Mouse (Mus musculus) midbrain, embryonic 14.5 days (tissue): ENCODE measurements around the gene Htr1a. TPM values are rescaled to one million over a fixed set of nuclear protein-coding genes. Genes with fewer than 3 reads are reported as not detected.
A peak's percentile ranks its signal among the peaks of the same experiment; 100 is the strongest.

Experiments
- ATAC-seq: fragments of 200-750 bp; cut with Nextera tagmentation; 2 replicates; pipeline ENCODE4 v1.8.0; 2017; ENCODE audit warnings: moderate number of reproducible peaks, moderate library complexity; ENCODE audit not compliant: low FRiP score, low TSS enrichment
- DNase-seq: peaks from one replicate; pipeline ENCODE4 v3.0.0-alpha.2; 2015
- H3K27ac ChIP-seq: fragments of 300-500 bp; sonication (generic); replicated peaks from 2 replicates; pipeline ENCODE4 v1.5.1; 2014; ENCODE audit warnings: mild to moderate bottlenecking, low read depth, low read length, moderate library complexity
- H3K27me3 ChIP-seq: fragments of 300-500 bp; sonication (generic); 2 replicates; pipeline ENCODE4 v1.6.1; 2014; ENCODE audit warnings: low read length, control low read depth, mixed read lengths; ENCODE audit not compliant: control insufficient read depth, insufficient read depth
- H3K36me3 ChIP-seq: fragments of 300-500 bp; sonication (generic); 2 replicates; pipeline ENCODE4 v1.6.1; 2014; ENCODE audit warnings: low read length, control low read depth; ENCODE audit not compliant: control insufficient read depth, insufficient read depth
- H3K4me1 ChIP-seq: fragments of 300-500 bp; sonication (generic); 2 replicates; pipeline ENCODE4 v1.6.1; 2014; ENCODE audit warnings: mild to moderate bottlenecking, antibody characterized with exemption, low read length, control low read depth; ENCODE audit not compliant: control insufficient read depth, insufficient read depth
- H3K4me2 ChIP-seq: fragments of 300-500 bp; sonication (generic); 2 replicates; pipeline ENCODE4 v1.6.1; 2014; ENCODE audit warnings: mild to moderate bottlenecking, low read length, moderate library complexity
- H3K4me3 ChIP-seq: fragments of 300-500 bp; sonication (generic); replicated peaks from 2 replicates; pipeline ENCODE4 v1.5.1; 2014; ENCODE audit warnings: low read depth, low read length
- H3K9ac ChIP-seq: fragments of 300-500 bp; sonication (generic); replicated peaks from 2 replicates; pipeline ENCODE4 v1.6.1; 2014; ENCODE audit warnings: mild to moderate bottlenecking, low read length, moderate library complexity
- H3K9me3 ChIP-seq: fragments of 300-500 bp; sonication (generic); 2 replicates; pipeline ENCODE4 v1.6.1; 2016; ENCODE audit warnings: low read length, control low read depth, mixed read lengths; ENCODE audit not compliant: control insufficient read depth
- WGBS: fragments of 180-500 bp; shearing (Covaris S2); extraction: QIAGEN DNeasy Blood & Tissue Kit; methylation state at CpG from one replicate; pipeline ENCODE4 v1.1.7; 2014; 5-methylcytosine and 5-hydroxymethylcytosine counted together
- polyA plus RNA-seq: library from polyadenylated mRNA; unstranded; fragments of >200 nt; fragmentation: Nextera tagmentation; extraction: Ambion mirVana; gene quantifications from 2 replicates; pipeline ENCODE4 v1.2.1, GENCODE M21; 2014

Gene Htr1a
- 1.9 and 2.4 TPM in 2 replicates for polyA plus RNA-seq

DNA sequence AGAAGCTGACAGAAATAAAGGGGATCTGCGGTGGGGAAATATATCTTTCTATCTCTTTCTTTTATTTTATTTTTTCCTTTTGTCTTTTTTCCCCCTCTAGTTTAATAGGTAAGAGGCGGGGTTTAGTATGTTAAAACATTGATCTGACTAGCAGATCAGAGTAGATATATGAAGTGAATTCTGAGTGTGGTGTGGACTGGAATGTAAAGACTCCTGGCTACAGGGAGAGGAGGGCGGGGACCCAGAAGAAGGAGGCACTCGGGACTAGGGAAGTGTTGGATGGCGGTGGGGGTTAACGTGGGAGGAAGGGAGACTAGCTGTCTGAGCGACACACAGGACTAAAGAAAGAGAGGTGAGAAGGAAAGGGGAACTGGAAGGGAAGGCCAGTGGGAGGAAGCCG is at the start of gene Htr1a:
Gene Htr1a, plus strand, starts transcription at position 301 of the 400 bp plus-strand sequence.
- Histone ChIP-seq H3K27me3 (peaks cover 37% of the 10 kb centered on the region), H3K9ac (peak within 1 kb of the TSS; percentile 26; the same call in 1 of the 2 replicates), H3K4me1 (no peaks in the 10 kb centered on the region), H3K9me3 (no peaks in the 10 kb centered on the region), H3K27ac (no peak within 1 kb of the TSS), H3K36me3 (no peaks in the 10 kb centered on the region), H3K4me3 (peak within 1 kb of the TSS; percentile 35), H3K4me2 (peak within 1 kb of the TSS; percentile 74)
- ATAC-seq, result no peak
- DNase-seq, result no peak
- 7% methylated on average over 8 of the region's 8 CpGs for WGBS

DNA sequence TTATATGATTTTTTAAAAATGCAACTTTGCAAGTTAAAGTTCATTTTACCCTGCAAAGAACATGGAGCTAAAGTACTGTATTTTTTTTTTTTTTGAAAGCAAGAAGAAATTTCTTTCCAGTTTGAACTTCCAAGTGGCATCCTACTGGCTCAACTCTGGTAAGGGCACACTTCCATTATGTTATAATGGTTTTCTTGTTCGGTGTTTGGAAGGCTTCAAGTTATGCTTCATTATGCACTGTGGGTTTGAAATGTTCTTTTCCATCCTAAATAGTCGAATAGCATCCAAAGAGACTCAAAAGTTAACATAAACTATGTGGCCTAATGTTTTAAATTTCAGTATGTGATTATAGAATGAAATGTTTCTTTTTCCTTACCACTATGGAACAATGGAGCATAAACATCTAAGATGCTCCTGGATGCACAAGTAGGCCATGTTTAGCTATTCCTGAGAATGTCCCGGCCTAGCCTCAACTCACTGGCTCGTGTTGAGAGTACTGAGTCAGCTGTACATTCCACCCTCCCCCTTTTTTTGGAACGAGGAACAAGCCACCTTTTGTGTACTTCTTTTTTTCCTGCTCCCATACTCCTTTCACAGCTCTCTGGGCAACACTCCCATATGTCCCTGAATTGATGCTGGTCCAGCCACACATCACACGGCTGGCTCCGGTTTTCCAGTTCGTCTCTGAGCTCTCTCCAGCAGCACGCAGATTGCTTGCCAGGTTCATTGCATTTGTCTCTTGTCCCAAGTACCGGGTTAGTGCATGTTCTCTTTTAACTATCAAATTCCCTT is 31.7 kb upstream of the Htr1a start:
- Histone ChIP-seq H3K4me1 (no peaks in the 10 kb centered on the region), H3K4me2 (no peak overlapping the region), H3K4me3 (no peak overlapping the region), H3K27ac (no peak overlapping the region), H3K27me3 (no peaks in the 10 kb centered on the region), H3K9me3 (no peaks in the 10 kb centered on the region), H3K36me3 (no peaks in the 10 kb centered on the region), H3K9ac (no peak overlapping the region)
- DNase-seq, result peak; percentile 41
- WGBS, result 84% methylated on average over 10 of the region's 10 CpGs
- ATAC-seq, result no peak

DNA sequence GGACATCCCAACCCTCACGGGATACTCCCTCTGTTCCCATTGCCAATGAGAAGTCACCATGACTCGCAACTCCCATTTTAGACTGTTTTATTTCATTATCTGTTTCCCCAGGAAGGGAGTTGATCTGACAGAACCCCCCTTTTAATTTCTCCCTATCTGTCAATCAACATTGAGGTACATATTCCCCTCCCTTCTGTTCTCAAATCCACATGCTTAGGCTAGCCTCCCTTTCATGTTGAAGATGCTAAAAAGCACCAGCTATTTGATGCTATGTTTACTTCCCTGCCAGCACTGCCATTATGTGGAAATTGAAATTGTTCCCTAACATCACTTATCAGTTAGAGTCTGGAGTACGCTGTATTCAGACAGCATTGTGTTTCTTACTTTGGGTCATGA is 31.1 kb upstream of the Htr1a start:
- H3K36me3 ChIP-seq, result no peaks in the 10 kb centered on the region
- 90% methylated on average over 3 of the region's 3 CpGs for WGBS
- H3K9ac ChIP-seq, result no peak overlapping the region
- H3K4me2 ChIP-seq, result no peak overlapping the region
- H3K27ac ChIP-seq, result no peak overlapping the region
- no peak for ATAC-seq
- DNase-seq, result no peak
- no peaks in the 10 kb centered on the region for H3K27me3 ChIP-seq
- H3K4me1 ChIP-seq, result no peaks in the 10 kb centered on the region
- H3K4me3 ChIP-seq, result no peak overlapping the region
- H3K9me3 ChIP-seq, result no peaks in the 10 kb centered on the region

DNA sequence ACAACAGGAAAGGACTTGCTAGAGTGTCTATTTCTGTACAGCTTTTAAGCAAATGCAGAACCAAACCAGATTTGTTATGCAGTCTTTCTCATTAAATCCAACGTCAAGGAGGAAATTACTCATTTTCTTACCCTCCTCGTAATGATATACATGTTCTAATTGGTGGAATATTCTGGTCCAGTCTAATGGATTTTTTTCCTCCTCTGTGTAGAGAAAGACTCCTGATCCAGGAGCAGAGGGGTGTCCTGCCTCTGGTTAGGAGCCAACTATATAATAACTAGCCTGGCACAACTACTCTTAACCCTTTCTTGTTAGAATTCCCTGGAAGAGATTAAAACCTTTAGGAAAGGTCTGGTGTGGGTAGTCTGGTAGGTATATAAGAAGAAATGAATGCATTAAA is 10.3 kb upstream of the Htr1a start:
- Histone ChIP-seq H3K9me3 (no peaks in the 10 kb centered on the region), H3K4me2 (no peak overlapping the region), H3K27me3 (no peaks in the 10 kb centered on the region), H3K4me1 (no peaks in the 10 kb centered on the region), H3K36me3 (no peaks in the 10 kb centered on the region), H3K9ac (no peak overlapping the region), H3K27ac (no peak overlapping the region), H3K4me3 (no peak overlapping the region)
- DNase-seq, result no peak
- ATAC-seq, result no peak
- WGBS, result 94% methylated on average over 2 of the region's 2 CpGs

DNA sequence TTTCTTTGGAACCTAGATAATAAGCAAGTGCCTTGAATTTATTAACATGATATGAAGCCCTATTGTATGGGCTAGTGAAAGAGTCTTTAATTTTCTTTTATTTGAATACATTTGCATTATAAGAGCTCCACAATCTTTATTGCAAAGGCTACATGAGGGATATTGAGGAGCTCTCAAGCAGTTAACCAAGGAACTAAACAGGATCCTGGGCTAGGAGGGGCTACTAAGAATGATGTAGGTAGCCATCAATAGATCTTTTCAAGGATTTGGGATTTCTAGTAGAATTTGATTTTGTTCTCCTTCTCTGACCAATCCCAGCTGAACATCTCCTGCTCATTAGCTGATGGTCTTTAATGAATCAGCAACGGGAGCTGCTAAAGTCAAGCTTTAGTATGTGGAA is 9.8 kb upstream of the Htr1a start:
- Histone ChIP-seq H3K4me3 (no peak overlapping the region), H3K27me3 (no peaks in the 10 kb centered on the region), H3K27ac (no peak overlapping the region), H3K4me2 (no peak overlapping the region), H3K36me3 (no peaks in the 10 kb centered on the region), H3K9me3 (no peaks in the 10 kb centered on the region), H3K4me1 (no peaks in the 10 kb centered on the region), H3K9ac (no peak overlapping the region)
- ATAC-seq, result no peak
- no peak for DNase-seq
- WGBS, result 96% methylated on average over 1 of the region's 1 CpGs

DNA sequence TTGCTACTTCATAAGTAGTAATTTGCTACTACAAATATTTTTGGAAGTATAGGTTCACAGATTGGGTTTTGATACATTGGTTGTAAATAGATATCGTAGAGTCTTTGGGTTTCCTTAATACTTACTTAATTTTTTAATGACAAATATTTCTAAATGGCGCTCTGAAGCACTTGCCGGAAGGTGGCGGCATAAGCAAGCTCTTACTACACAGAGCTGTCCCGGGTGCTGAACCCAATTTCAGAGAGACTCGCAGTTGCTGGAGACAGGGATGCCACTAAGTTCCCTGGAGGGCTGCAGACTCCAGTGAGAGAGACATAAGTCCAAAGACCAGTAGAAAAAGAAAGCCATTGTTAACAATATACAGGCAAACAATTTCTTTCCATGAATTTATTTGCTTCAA is 863 bp upstream of the Htr1a start:
- Histone ChIP-seq H3K4me3 (no peak overlapping the region), H3K9me3 (no peaks in the 10 kb centered on the region), H3K36me3 (no peaks in the 10 kb centered on the region), H3K4me1 (no peaks in the 10 kb centered on the region), H3K27ac (no peak overlapping the region), H3K27me3 (peaks cover 37% of the 10 kb centered on the region), H3K4me2 (no peak overlapping the region), H3K9ac (no peak overlapping the region)
- DNase-seq (peak; percentile 87), ATAC-seq (0 out of 2 replicates have a peak, but pooled peaks have one; percentile 59)
- WGBS, result 7% methylated on average over 6 of the region's 6 CpGs

DNA sequence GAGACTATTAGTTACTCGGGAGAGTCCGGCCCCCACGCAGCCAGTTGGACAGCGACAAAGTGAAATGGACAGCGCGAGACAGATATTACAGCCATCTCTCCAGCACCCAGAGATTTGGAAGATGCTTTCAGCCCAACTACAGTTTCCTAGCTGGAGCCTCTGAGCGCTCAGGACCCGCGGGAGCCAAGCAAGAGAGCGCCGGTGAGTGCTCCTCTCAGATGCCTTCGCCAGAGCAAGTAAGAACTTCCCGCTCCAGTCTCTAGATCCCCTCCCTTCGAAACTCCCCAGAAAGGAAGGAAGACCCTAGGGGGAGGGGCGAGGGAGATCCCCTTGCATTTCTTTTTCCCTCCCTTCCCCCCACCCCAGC is 415 bp downstream of the Htr1a start:
- no peak overlapping the region for H3K27ac ChIP-seq
- no peaks in the 10 kb centered on the region for H3K9me3 ChIP-seq
- H3K9ac ChIP-seq, result peak overlapping the region; percentile 26; the same call in 1 of the 2 replicates
- peak overlapping the region; percentile 35 for H3K4me3 ChIP-seq
- no peak for ATAC-seq
- no peaks in the 10 kb centered on the region for H3K4me1 ChIP-seq
- peaks cover 37% of the 10 kb centered on the region for H3K27me3 ChIP-seq
- 0% methylated on average over 15 of the region's 15 CpGs for WGBS
- H3K4me2 ChIP-seq, result peak overlapping the region; percentile 74
- DNase-seq, result peak; percentile 34
- no peaks in the 10 kb centered on the region for H3K36me3 ChIP-seq

DNA sequence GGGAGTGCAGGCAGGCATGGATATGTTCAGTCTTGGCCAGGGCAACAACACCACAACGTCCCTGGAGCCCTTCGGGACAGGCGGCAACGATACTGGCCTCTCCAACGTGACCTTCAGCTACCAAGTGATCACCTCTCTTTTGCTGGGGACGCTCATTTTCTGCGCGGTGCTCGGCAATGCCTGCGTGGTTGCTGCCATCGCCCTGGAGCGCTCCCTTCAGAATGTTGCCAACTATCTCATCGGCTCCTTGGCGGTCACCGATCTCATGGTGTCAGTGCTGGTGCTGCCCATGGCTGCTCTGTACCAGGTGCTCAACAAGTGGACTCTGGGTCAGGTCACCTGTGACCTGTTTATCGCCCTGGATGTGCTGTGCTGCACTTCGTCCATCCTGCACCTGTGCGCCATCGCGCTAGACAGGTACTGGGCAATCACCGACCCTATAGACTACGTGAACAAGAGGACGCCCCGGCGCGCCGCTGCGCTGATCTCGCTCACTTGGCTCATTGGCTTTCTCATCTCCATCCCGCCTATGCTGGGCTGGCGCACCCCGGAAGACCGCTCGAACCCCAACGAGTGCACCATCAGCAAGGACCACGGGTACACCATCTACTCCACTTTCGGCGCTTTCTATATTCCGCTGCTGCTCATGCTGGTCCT is 927 bp downstream of the Htr1a start:
- H3K4me2 ChIP-seq, result peak overlapping the region; percentile 74
- no peaks in the 10 kb centered on the region for H3K36me3 ChIP-seq
- H3K9me3 ChIP-seq, result no peaks in the 10 kb centered on the region
- peak overlapping the region; percentile 26; the same call in 1 of the 2 replicates for H3K9ac ChIP-seq
- DNase-seq (peak; percentile 58), ATAC-seq (peak; percentile 65)
- H3K4me1 ChIP-seq, result no peaks in the 10 kb centered on the region
- WGBS, result under 1% methylated on average over 39 of the region's 39 CpGs
- no peak overlapping the region for H3K27ac ChIP-seq
- peaks cover 37% of the 10 kb centered on the region for H3K27me3 ChIP-seq
- H3K4me3 ChIP-seq, result peak overlapping the region; percentile 35
